Mouse (Mus musculus): Measurements from ENCODE around the gene Rhbdd1.

GRCm38 (mm10) chr1:82437273-82437672 is 121.0 kb downstream of the Rhbdd1 start:
- no peak for TF ChIP-seq POLR2A (IDR thresholded peaks at IDR 0.05; ENCODE audit: borderline replicate concordance, insufficient read depth, low read length)
- TF ChIP-seq CTCF (IDR thresholded peaks at IDR 0.05; ENCODE audit: borderline replicate concordance, insufficient read depth, low read depth, low read length), result no peak
